Mouse (Mus musculus) NIH3T3 (cell line): ENCODE data around the gene Reep3.

Source experiments
- DNase-seq: peaks from one replicate; pipeline ENCODE4 v3.0.0-alpha.2; 2012; ENCODE audit warnings: low read depth

The Reep3 gene

GRCm38 (mm10) chr10:67051466-67051865, 45.3 kb downstream of the Reep3 start:
- DNase-seq: no peak

- no peak for DNase-seq
These were observed 46.0 kb downstream of the Reep3 start for GRCm38 (mm10) chr10:67050766-67051165.

DNA sequence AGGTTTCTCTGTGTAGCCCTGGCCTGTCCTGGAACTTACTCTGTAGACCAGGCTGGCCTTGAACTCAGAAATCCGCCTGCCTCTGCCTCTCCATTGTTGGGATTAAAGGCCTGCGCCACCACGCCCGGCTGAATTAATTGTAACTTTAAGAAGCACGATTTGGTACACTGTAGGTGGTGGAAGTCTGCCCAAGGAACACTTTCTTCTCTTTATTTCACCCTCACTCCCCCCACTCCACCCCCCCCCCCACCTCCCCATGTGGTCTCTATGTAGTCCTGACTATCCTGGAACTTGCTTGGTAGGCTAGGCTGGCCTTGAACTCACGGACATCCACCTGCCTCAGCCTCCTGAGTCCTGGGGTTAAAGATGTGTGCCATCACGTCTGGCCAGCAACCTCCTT, 47.1 kb downstream of the Reep3 start:
- DNase-seq: no peak

GRCm38 (mm10) chr10:67048871-67049615, 47.7 kb downstream of the Reep3 start:
- peak; percentile 72 for DNase-seq

DNA sequence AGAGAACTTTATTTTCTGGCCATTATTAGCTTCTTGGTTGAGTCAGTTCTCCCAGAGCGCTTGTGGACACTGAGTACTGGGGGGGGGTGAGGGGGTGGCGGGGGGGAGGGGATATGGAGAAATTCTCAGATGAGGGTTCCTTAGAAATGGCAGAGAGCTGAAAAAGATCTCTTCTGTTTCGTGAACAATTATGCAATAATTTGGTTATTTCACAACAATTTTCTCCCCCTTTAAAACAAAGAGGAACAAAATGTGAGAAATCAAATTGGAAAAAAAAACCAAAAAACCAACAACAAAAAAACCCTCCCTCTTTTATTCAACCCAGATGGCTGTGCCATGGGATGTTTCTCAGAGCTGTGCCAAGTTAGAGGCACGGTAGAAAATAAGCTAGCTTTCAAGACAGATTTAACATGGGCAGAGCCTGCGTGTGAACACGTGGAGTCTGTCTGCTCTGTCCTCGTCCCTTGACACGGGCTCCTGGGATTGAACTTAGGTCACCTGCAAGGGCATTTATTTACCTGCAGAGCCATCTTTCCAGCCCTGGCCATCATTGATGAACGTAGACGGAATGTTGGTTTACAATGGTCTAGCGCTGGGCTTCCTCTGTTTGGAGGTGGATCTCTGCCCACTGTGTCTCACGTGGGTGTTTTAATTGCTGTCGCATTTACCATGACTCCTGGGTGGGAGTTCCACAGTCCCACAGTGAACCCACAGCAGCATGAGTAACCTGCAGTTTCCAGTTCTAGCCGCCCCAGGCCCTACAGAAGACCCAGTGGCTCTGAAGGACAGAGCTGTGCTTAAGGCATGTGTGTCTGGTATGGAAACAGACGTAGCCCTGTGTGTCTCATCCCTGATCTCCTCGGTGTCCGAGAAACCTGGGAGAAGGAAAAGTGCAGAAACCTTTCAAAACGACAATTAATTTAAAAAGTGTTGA, 48.8 kb downstream of the Reep3 start:
- peak; percentile 67 for DNase-seq

GRCm38 (mm10) chr10:67045192-67045899, 51.4 kb downstream of the Reep3 start:
- DNase-seq: peak; percentile 13

DNA sequence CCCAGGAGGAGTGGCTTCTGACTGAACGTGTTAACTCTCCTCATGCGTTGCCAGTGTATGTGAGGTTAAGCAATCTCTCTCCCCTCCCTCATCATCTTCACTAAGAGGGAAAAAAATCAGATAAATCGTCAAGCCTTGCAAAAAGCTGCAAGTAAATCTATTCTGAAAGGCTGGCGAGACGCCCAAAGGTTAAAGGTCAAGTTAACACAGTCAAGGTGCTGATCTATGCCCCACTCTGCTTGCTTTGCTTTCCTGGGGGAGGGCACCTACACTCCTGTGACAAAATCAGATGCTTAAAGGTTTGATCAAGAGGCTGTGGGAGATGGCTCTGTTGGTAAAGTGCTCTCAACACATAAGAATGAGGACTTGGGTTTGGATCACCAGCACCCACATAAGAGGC, 52.4 kb downstream of the Reep3 start:
- no peak for DNase-seq

DNA sequence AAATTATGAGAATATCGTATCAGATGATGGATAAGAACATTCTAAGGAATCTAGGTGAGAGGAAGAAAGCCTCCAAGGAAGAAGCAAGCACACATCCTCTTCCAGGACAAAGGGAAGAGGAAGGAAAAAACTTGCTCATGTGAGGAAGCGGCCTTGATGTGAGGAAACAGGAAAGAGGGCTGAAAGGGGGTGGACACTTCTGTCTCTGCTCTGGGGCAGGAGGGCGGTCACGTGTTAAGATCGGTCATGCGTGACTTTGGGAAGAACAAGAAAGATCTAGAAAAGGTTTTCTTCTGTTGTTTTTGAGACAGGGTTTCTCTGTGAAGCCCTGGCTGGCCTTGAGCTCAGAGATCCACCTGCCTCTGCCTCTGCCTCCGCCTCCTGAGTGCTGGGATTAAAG, 53.5 kb downstream of the Reep3 start:
- no peak for DNase-seq

DNA sequence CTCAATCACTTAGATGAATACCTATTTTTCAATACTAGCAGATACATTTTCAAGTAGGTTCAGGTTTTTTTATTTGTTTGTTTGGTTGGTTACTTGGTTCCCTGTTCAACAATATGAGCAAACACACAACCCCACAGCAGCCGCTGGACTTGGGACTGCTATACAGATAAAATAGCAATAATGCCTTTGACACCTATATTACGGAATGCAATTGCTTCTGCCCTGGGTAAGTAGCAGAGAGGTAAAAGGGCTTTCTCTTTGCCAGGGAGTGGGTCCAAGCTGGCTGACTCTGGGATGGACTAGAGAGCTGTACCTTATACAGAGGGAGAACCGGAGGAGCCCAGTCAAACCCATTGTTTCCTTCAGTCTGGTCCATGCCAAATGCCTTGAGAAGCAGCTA, 56.3 kb downstream of the Reep3 start:
- DNase-seq: no peak

GRCm38 (mm10) chr10:67039001-67039400, 57.7 kb downstream of the Reep3 start:
- no peak for DNase-seq

DNA sequence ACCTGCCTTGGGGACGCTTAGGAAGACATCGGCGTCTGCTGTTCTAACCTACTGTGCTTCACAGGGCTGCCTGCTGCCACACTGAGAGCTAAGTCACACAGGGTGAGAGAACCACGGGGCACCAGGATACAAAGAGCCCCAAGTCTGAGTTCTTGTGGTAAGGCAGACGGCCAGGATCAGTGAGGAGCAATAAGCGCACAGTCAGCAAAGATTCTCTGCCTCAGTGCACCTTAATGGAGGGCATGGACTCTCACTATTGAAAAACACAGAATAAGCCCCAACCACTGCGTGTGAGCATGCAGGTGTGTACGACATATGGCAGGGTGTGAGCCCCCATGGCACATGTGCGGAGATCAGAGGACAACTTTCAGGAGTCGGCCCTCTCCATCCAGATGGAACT, 60.2 kb downstream of the Reep3 start:
- DNase-seq: no peak

- DNase-seq: no peak
These were observed 60.6 kb downstream of the Reep3 start for GRCm38 (mm10) chr10:67036141-67036540.

DNA sequence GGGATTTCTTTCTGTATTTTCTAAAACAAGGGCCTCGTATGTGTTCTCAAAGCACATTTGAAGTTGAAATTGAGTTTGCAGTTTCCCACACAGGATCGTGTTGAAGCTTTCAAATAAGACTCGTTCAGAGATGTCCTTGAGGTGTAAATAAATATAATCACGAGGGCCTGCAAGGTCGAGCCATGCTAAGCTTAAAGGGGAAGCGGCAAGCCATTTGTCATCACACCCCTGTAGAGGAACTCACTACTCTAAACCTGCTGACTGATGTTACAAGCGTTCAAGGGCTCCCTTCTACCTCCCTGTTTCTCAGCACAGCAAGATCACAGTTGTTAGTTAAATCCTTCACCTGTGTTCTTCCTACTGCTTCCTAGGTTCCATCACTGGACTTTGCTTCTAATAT, 65.6 kb downstream of the Reep3 start:
- DNase-seq: no peak

DNA sequence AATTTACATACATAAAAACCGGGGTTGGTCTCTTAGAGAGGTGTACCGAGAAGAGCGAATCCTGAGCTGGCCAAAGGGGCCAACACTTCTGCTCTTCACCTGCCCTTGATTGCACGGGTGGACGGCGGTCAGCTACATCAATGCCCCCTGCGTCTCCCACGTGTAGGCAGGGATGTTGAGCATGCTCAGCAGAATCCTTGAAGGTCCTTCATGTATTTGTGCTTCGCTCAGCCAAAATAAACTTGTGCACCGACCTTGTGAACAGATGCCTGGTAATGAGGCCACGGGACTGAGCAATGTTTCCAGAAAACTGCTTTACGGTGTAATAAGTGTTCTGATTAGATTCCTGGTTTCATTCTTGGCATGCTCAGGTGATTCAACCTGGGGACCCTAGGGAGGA, 67.4 kb downstream of the Reep3 start:
- DNase-seq: no peak

GRCm38 (mm10) chr10:67026375-67026774, 70.4 kb downstream of the Reep3 start:
- DNase-seq: no peak

DNA sequence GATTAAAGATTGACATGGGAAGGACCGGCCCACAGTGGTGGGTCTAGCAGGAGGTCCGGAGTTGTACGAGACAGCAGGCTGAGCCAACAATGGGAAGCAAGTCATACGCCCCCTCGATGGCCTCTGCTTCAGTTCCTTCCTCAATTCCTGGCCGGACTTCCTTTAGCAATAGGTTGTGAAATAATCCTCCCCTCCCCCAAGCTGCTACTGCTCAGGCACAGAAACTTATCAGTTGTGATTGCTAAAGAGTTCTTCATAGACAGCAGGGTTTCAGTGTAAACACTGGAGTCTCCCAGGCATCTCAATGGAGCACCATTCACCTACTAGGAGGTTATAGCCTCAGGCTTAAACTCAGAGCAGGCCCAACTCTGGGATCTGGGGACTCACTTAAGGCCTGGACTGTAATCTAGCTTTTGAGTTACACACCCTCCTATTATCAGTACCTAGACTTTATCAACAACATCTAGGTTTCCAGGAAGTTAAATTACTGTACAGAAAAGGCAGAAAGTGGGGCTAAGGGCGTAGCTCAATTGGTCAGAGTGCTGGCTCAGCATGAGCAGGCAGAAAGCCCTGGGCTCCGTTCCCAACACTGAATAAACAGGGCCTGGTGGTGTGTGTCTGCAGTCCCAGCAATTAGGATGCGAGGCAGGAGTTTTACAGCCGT, 71.0 kb downstream of the Reep3 start:
- peak; percentile 94 for DNase-seq

DNA sequence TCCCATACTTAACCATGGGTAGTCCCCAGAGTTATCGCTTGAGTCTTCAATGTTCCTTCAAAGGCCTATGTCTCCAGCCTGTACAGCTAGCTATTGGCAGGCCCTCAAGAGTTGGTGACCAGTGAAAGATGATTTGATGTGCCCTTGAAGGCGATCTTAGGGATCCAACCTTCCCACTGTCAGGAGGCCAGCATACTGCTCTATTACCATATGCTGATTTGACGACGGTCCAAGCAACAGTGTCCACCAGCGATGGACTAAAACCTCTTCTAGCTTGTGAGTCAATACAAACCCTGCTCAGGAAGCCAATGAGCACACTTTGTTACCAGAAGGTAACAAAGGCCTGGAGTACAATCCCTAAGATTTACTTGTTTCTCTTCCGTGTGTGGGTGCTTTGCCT, 72.4 kb downstream of the Reep3 start:
- DNase-seq: no peak

DNA sequence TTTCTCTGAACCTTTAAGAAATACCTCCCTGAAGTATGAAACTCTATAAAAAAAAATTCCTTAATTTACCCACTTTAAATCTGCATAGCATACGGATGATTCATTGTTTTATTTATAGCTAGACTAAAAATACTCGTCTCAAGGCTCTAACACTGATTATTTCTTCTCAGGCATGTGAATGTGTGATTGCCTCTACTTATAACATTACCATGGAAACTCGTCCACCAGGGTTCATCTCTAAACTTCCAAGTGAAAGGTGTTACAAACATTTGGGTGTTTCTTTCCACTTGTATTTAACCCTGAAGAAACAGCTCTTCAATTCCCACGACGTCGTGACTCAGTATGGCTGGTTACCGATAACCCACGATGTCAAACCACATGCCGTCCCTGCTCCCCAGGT, 73.7 kb downstream of the Reep3 start:
- peak; percentile 21 for DNase-seq

DNA sequence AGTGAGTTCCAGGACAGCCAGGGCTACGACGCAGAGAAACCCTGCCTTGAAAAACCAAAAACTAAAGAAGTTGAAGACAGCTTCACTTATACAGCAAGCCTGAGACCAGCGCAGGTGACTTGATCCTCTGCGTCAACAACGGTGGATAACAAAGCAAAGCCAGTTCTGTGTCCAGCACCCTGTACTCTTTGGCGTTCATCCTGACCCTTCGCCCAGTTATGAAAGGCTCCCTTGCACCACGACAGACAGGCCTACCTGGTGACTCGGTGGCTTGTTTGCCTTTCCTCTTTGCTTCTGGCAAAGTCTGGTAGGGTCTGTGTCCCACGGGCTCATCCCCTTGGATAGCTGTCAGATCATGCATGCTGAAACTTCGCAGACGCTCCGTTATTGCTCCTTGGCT, 75.3 kb downstream of the Reep3 start:
- no peak for DNase-seq

DNA sequence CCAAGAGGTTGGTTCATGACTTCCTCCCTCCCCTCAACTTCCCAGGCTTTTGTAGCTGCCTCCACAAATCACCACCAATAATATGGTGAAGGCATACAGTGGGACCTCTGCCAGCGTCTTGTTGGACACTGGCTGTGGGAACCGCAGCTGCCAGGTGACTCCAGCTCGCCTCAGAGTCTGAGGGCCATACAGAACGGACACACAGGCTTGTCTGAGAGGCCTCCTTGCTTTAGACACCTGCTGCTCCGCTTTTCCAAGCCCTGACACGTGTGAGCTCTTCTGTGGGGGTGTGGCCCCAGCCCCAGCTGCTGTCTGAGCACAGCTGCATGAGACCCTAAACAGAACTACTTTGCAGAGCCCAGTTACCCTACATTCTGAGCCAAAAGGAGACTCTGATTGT, 77.9 kb downstream of the Reep3 start:
- no peak for DNase-seq

DNA sequence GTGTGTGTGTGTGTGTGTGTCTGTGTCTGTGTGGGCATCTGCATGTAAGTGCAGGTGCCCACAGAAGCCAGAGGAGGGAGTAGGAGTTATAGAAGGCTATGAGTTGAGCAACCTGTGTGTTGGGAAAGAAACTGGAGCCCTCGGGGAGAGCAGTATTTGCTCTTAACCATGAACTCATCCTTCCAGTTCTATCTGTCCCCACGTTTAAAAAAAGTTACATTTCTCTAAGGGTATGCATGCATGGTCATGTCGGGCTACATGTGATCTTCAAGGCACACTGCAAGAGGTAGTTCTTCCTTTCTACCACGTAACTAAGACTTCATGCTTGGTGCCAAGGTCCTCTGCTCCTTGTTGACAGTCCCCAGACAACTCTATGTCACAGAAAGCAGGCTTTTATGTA, 78.9 kb downstream of the Reep3 start:
- no peak for DNase-seq

DNA sequence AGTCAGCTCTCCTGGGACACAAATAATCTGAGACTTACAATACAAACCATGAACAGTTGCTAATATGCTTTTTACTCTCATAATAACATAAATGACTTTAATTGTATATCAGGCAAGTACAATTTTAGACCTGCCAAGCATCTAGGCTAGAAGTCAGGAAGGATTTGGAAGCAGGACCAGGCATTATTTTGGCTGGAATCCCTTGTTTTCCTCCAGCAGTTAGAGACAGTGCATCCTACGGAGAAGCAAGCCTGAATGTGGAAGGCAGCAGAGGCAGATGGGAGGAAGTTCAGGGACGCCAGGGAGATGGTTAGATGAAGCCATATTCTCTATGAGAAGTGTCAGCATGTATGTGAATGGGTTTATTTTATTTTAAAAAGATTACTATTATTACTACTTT, 79.4 kb downstream of the Reep3 start:
- no peak for DNase-seq
